Mouse (Mus musculus) MEL (cell line): ENCODE measurements at regions not wholly inside any gene's neighbourhood (a gene's known extent, or its start where the extent isn't known, plus 50 kb on each side); places are given as distances from the start of the nearest gene placed in this dataset.

Experiments
- CTCF ChIP-seq, 3 experiments: IDR thresholded peaks in 2 of 3; conservative IDR thresholded peaks in 1 of 3; 2 replicates each; pipeline ENCODE4 v1.5.1; 2011 to 2012; ENCODE audit warnings: low read length in 3 of 3, low read depth in 2 of 3, mild to moderate bottlenecking in 2 of 3, improper control_type of control experiment in 1 of 3, inconsistent platforms in 1 of 3, mixed read lengths in 1 of 3, moderate library complexity in 1 of 3; ENCODE audit not compliant: control insufficient read depth in 1 of 3, insufficient read depth in 1 of 3, poor library complexity in 1 of 3, severe bottlenecking in 1 of 3
- EP300 ChIP-seq, 2 experiments: IDR thresholded peaks; 2 replicates each; pipeline ENCODE4 v1.6.1; 2011; ENCODE audit warnings: improper control_type of control experiment in 2 of 2, low read length in 2 of 2, low read depth in 1 of 2, mild to moderate bottlenecking in 1 of 2
- MEF2A ChIP-seq: IDR thresholded peaks from 2 replicates; pipeline ENCODE4 v1.6.1; 2014; ENCODE audit warnings: low read depth, mild to moderate bottlenecking, inconsistent platforms, low read length, improper control_type of control experiment; ENCODE audit not compliant: poor library complexity, insufficient replicate concordance, severe bottlenecking; ENCODE audit errors: extremely low read depth
- MYB ChIP-seq: IDR thresholded peaks from 2 replicates; pipeline ENCODE4 v1.6.1; 2011; ENCODE audit warnings: mild to moderate bottlenecking, low read depth, low read length, improper control_type of control experiment
- NRF1 ChIP-seq: IDR thresholded peaks from 2 replicates; pipeline ENCODE4 v1.6.1; 2014; ENCODE audit warnings: low read depth, mild to moderate bottlenecking, inconsistent platforms, low read length, improper control_type of control experiment, moderate library complexity; ENCODE audit not compliant: poor library complexity, insufficient read depth, severe bottlenecking
- POLR2A ChIP-seq, 2 experiments: IDR thresholded peaks; 2 replicates each; pipeline ENCODE4 v1.6.1; 2011 to 2012; ENCODE audit warnings: low read length in 2 of 2, mild to moderate bottlenecking in 2 of 2, control low read depth in 1 of 2, improper control_type of control experiment in 1 of 2, low read depth in 1 of 2, moderate library complexity in 1 of 2; ENCODE audit not compliant: control insufficient read depth in 1 of 2, insufficient read depth in 1 of 2, poor library complexity in 1 of 2
- TCF12 ChIP-seq: IDR thresholded peaks from 2 replicates; pipeline ENCODE4 v1.6.1; 2014; ENCODE audit warnings: low read depth, mild to moderate bottlenecking, inconsistent platforms, low read length, improper control_type of control experiment, moderate library complexity

DNA sequence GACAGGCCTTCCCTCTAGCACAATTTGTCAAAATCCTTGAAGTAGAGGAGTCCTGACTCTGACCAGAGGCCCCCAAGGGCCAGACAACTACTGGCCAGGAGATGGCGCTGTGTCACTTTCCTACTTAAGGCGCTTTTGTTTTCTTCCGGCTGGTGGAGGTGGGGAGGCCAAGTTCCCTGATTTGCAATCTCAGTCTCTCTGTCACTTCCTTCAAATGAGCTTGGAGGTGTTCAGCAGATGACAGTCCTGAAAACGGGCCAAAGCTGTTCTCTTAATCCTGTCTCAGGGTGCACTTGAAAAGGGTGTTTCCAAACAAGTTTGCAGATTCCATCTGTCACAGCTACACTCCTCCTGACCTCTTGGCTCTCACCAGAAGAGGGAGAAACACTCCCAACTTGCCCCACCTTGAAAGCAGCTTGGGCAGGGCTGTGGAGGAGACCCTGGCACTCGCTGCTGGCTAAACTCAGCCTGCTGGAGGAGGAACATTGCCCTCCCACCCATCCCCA is 124.2 kb upstream of the Rcn1 start:
- peak; percentile 64 to 80 (median 80) for TF ChIP-seq CTCF (IDR thresholded peaks at IDR 0.05 in 2 of 3, conservative IDR thresholded peaks at IDR 0.05 in 1 of 3; ENCODE audit: control insufficient read depth in 1 of 3, insufficient read depth in 1 of 3, low read depth in 2 of 3, low read length in 3 of 3, poor library complexity in 1 of 3, severe bottlenecking in 1 of 3)
- no peak for TF ChIP-seq EP300 (IDR thresholded peaks at IDR 0.05; ENCODE audit: low read depth in 1 of 2, low read length in 2 of 2)
- no peak for TF ChIP-seq POLR2A (IDR thresholded peaks at IDR 0.05; ENCODE audit: control insufficient read depth in 1 of 2, insufficient read depth in 1 of 2, low read depth in 1 of 2, low read length in 2 of 2, poor library complexity in 1 of 2)
- no peak for TF ChIP-seq MYB
- TF ChIP-seq MEF2A, result no peak
- no peak for TF ChIP-seq TCF12
- TF ChIP-seq NRF1, result no peak
